Mouse (Mus musculus): ENCODE measurements at regions not wholly inside any gene's neighbourhood (a gene's known extent, or its start where the extent isn't known, plus 50 kb on each side); places are given as distances from the start of the nearest gene placed in this dataset.
"Not testable (repeated sequence)": the region's sequence is repeated elsewhere in the genome, so short reads cannot be mapped to it uniquely, and the experiment has no call there.

DNA sequence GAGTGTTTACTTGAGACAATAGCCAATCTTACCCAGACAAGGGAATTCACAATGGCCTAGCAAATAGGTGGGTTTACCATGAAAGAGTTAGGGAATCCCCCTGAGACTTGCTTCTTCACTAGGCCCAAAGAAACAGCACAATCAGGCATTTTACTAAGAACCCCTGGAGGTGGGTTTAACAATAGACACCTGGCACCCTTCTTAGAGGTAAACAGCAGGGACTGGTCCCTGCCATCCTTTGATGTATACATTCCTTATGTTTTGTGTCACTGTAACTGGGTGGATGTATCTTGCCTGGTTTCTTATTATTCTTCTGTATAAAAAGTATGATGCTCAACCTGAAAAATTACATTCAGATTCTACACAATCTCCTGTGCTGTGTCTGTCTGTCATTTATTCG lies 127.7 kb upstream of the Thsd7a start:
- TF ChIP-seq CHD2 (IDR thresholded peaks at IDR 0.05; ENCODE audit: low read length); POLR2A (IDR thresholded peaks at IDR 0.05; ENCODE audit: low read depth, low read length): not testable (repeated sequence)
